9 mouse cellular contexts compared by ENCODE assay signal in genomic region chr5:120252551-120252950, GRCm38 (mm10).
A peak's percentile ranks its signal among the peaks of the same experiment; 100 is the strongest.
DNase-seq lines count a peak whose midpoint lies in the region; ATAC-seq and TF ChIP-seq lines count a peak whose summit lies in the region.
"Had no signal": no experiment of that assay in that cellular context is flagged by ENCODE, and none has a peak within 500 bp of the region (broad histone marks: within the 10 kb centered on the region; RNA-seq: fewer than 3 reads in every experiment).

No protein-coding gene starts in this region.

- intact Hi-C loops in gastrocnemius, adult 2 months (cut with DNase I) = no loop called here
- intact Hi-C loops in gastrocnemius, postnatal 36 days (cut with DNase I) = no loop called here
- intact Hi-C loops in heart, postnatal 10 days (cut with DNase I) = loop anchor here (2.0 kb wide), 1 partner anchor 188 kb away; no protein-coding TSS in a partner anchor

- peaks cover 83% of the 10 kb centered on the region for H3K27me3 ChIP-seq in limb, embryonic 13.5 days
- H3K27me3 ChIP-seq in stomach, embryonic 15.5 days (replicated peaks) = peaks cover 12% of the 10 kb centered on the region

- TF ChIP-seq CTCF in gastrocnemius, adult 2 months (IDR thresholded peaks at IDR 0.05) = peak; percentile 45

- H3K36me3 ChIP-seq in limb, embryonic 13.5 days = no peaks in the 10 kb centered on the region
- no peaks in the 10 kb centered on the region for H3K36me3 ChIP-seq in stomach, embryonic 15.5 days
- H3K36me3 ChIP-seq: G1E had no signal

- ATAC-seq in limb, embryonic 13.5 days (ENCODE audit: low FRiP score, low read depth) = no peak
- no peak for ATAC-seq in stomach, embryonic 15.5 days (ENCODE audit: insufficient read depth, low FRiP score, low read depth)

- H3K9ac ChIP-seq in limb, embryonic 13.5 days = no peak overlapping the region
- H3K9ac ChIP-seq in stomach, embryonic 15.5 days = no peak overlapping the region

- H3K4me3 ChIP-seq in gastrocnemius, adult 2 months = no peak overlapping the region
- 0 out of 2 replicates have a peak overlapping the region, but pooled peaks have one; percentile 22 for H3K4me3 ChIP-seq in limb, embryonic 13.5 days
- no peak overlapping the region for H3K4me3 ChIP-seq in stomach, embryonic 15.5 days (replicated peaks)

- H3K27ac ChIP-seq in gastrocnemius, adult 2 months = no peak overlapping the region
- H3K27ac ChIP-seq in limb, embryonic 13.5 days = no peak overlapping the region
- no peak overlapping the region for H3K27ac ChIP-seq in stomach, embryonic 15.5 days

- WGBS in limb, embryonic 13.5 days = 14% methylated on average over 8 of the region's 8 CpGs
- 15% methylated on average over 8 of the region's 8 CpGs for WGBS in stomach, embryonic 15.5 days

- no peak overlapping the region; the same call in 1 of the 2 replicates for H3K4me2 ChIP-seq in limb, embryonic 13.5 days (replicated peaks)
- H3K4me2 ChIP-seq in stomach, embryonic 15.5 days = peak overlapping the region; percentile 44

- no peak for DNase-seq in gastrocnemius, adult 2 months
- DNase-seq in gastrocnemius, postnatal 36 days = no peak
- DNase-seq in c-Kit-positive CD71-negative TER-119-negative erythroid progenitor cells, embryonic 14.5 days (ENCODE audit: low read depth) = peak; percentile 8
- DNase-seq in heart, postnatal 10 days = peak; percentile 20 to 32
- no peak for DNase-seq in MN1 (ENCODE audit: low spot score)
- no peak for DNase-seq in frontal cortex, postnatal 36 days (ENCODE audit: low spot score in 2 of 2)

- H3K9me3 ChIP-seq in limb, embryonic 13.5 days = no peaks in the 10 kb centered on the region
- H3K9me3 ChIP-seq in stomach, embryonic 15.5 days = no peaks in the 10 kb centered on the region
- H3K9me3 ChIP-seq: G1E had no signal

- H3K4me1 ChIP-seq in limb, embryonic 13.5 days = peaks cover 5% of the 10 kb centered on the region
- peaks cover 3% of the 10 kb centered on the region; the same call in 1 of the 2 replicates for H3K4me1 ChIP-seq in stomach, embryonic 15.5 days

Comparison
In these comparisons a context has a peak if more than half of its experiments do, and no peak if none do; other contexts are left out.
1. DNase-seq: peak in c-Kit-positive CD71-negative TER-119-negative erythroid progenitor cells, embryonic 14.5 days (single experiment) and heart, postnatal 10 days (2 of 2); none in gastrocnemius, adult 2 months (single experiment), gastrocnemius, postnatal 36 days (0 of 2), MN1 (single experiment) and frontal cortex, postnatal 36 days (0 of 2).